ENCODE assay signal across 8 mouse cellular contexts in genomic region chr7:112428158-112428535, GRCm38 (mm10). TPM values are rescaled to one million over a fixed set of nuclear protein-coding genes. Genes with fewer than 3 reads are reported as not detected.
A peak's percentile ranks its signal among the peaks of the same experiment; 100 is the strongest.
DNase-seq lines count a peak whose midpoint lies in the region; ATAC-seq and TF ChIP-seq lines count a peak whose summit lies in the region.

No protein-coding gene starts in this region.

- H3K27ac ChIP-seq in forebrain, embryonic 11.5 days (ENCODE audit: low read depth, low read length) = peak overlapping the region; percentile 72
- peak overlapping the region; percentile 98 for H3K27ac ChIP-seq in heart, embryonic 13.5 days (replicated peaks)
- peak overlapping the region; percentile 99 for H3K27ac ChIP-seq in kidney, postnatal 0 days
- peak overlapping the region; percentile 77 for H3K27ac ChIP-seq in liver, embryonic 11.5 days (ENCODE audit: low read depth, low read length)
- H3K27ac ChIP-seq in neural tube, embryonic 12.5 days = peak overlapping the region; percentile 68

- peaks cover 5% of the 10 kb centered on the region; the same call in 1 of the 2 replicates for H3K4me1 ChIP-seq in forebrain, embryonic 11.5 days (replicated peaks; ENCODE audit: control insufficient read depth, insufficient read depth, low read length)
- peaks cover 24% of the 10 kb centered on the region for H3K4me1 ChIP-seq in heart, embryonic 13.5 days
- H3K4me1 ChIP-seq in kidney, postnatal 0 days (replicated peaks; ENCODE audit: insufficient read depth, low read length) = peaks cover 19% of the 10 kb centered on the region
- no peaks in the 10 kb centered on the region for H3K4me1 ChIP-seq in liver, embryonic 11.5 days (replicated peaks; ENCODE audit: control insufficient read depth, insufficient read depth, low read length)
- peaks cover 15% of the 10 kb centered on the region; the same call in 1 of the 2 replicates for H3K4me1 ChIP-seq in neural tube, embryonic 12.5 days

- peak; percentile 94 for ATAC-seq in forebrain, embryonic 11.5 days (replicated peaks; ENCODE audit: low FRiP score)
- ATAC-seq in heart, embryonic 13.5 days (ENCODE audit: extremely low read depth, insufficient number of reproducible peaks, low FRiP score, low TSS enrichment) = peak; percentile 88
- peak; percentile 91 for ATAC-seq in kidney, postnatal 0 days (replicated peaks; ENCODE audit: low FRiP score, low read depth)
- 0 out of 2 replicates have a peak, but pooled peaks have one; percentile 49 for ATAC-seq in liver, embryonic 11.5 days (replicated peaks; ENCODE audit: low FRiP score)
- peak; percentile 83 for ATAC-seq in neural tube, embryonic 12.5 days (ENCODE audit: low FRiP score, low read depth)

- no peaks in the 10 kb centered on the region; the same call in 1 of the 2 replicates for H3K27me3 ChIP-seq in forebrain, embryonic 11.5 days (ENCODE audit: control insufficient read depth, insufficient read depth, low read length)
- H3K27me3 ChIP-seq in heart, embryonic 13.5 days (replicated peaks) = no peaks in the 10 kb centered on the region
- H3K27me3 ChIP-seq in kidney, postnatal 0 days (ENCODE audit: insufficient read depth, low read length) = no peaks in the 10 kb centered on the region
- peaks cover 25% of the 10 kb centered on the region for H3K27me3 ChIP-seq in liver, embryonic 11.5 days (replicated peaks; ENCODE audit: control insufficient read depth, insufficient read depth, low read length)
- H3K27me3 ChIP-seq in neural tube, embryonic 12.5 days (replicated peaks) = 0 out of 2 replicates have a peak, but pooled peaks cover 5% of the 10 kb centered on the region

- H3K36me3 ChIP-seq in forebrain, embryonic 11.5 days (ENCODE audit: control insufficient read depth, insufficient read depth, low read length) = no peaks in the 10 kb centered on the region
- 0 out of 2 replicates have a peak, but pooled peaks cover 5% of the 10 kb centered on the region for H3K36me3 ChIP-seq in heart, embryonic 13.5 days
- H3K36me3 ChIP-seq in kidney, postnatal 0 days (ENCODE audit: insufficient read depth, low read length) = no peaks in the 10 kb centered on the region
- H3K36me3 ChIP-seq in liver, embryonic 11.5 days (ENCODE audit: control insufficient read depth, insufficient read depth, low read length) = no peaks in the 10 kb centered on the region
- H3K36me3 ChIP-seq in neural tube, embryonic 12.5 days = no peaks in the 10 kb centered on the region

- WGBS in forebrain, embryonic 11.5 days = under 1% methylated on average over 22 of the region's 22 CpGs
- WGBS in heart, embryonic 13.5 days = 1% methylated on average over 22 of the region's 22 CpGs
- WGBS in kidney, postnatal 0 days = under 1% methylated on average over 22 of the region's 22 CpGs
- WGBS in liver, embryonic 11.5 days = 4% methylated on average over 22 of the region's 22 CpGs
- WGBS in neural tube, embryonic 12.5 days = under 1% methylated on average over 22 of the region's 22 CpGs

- peak overlapping the region; percentile 83 for H3K4me2 ChIP-seq in forebrain, embryonic 11.5 days (ENCODE audit: low read depth, low read length, severe bottlenecking)
- peak overlapping the region; percentile 82 for H3K4me2 ChIP-seq in heart, embryonic 13.5 days
- peak overlapping the region; percentile 83 for H3K4me2 ChIP-seq in kidney, postnatal 0 days (ENCODE audit: low read length)
- peak overlapping the region; percentile 62 for H3K4me2 ChIP-seq in liver, embryonic 11.5 days
- peak overlapping the region; percentile 92 for H3K4me2 ChIP-seq in neural tube, embryonic 12.5 days (replicated peaks)

- peak overlapping the region; percentile 66 for H3K4me3 ChIP-seq in forebrain, embryonic 11.5 days (ENCODE audit: low read depth, low read length)
- peak overlapping the region; percentile 74 for H3K4me3 ChIP-seq in heart, embryonic 13.5 days
- peak overlapping the region; percentile 86 for H3K4me3 ChIP-seq in kidney, postnatal 0 days (replicated peaks; ENCODE audit: low read depth, low read length)
- H3K4me3 ChIP-seq in liver, embryonic 11.5 days (ENCODE audit: low read depth, low read length) = peak overlapping the region; percentile 60
- H3K4me3 ChIP-seq in neural tube, embryonic 12.5 days = peak overlapping the region; percentile 69

- peaks cover 3% of the 10 kb centered on the region; the same call in 1 of the 2 replicates for H3K9me3 ChIP-seq in forebrain, embryonic 11.5 days (ENCODE audit: control insufficient read depth, low read length)
- H3K9me3 ChIP-seq in heart, embryonic 13.5 days = 0 out of 2 replicates have a peak, but pooled peaks cover 5% of the 10 kb centered on the region
- H3K9me3 ChIP-seq in kidney, postnatal 0 days (replicated peaks; ENCODE audit: low read length) = no peaks in the 10 kb centered on the region
- H3K9me3 ChIP-seq in liver, embryonic 11.5 days (ENCODE audit: control insufficient read depth, low read length) = no peaks in the 10 kb centered on the region
- H3K9me3 ChIP-seq in neural tube, embryonic 12.5 days = no peaks in the 10 kb centered on the region

- peak; percentile 10 to 14 for DNase-seq in spleen, adult 18-20 months
- no peak for DNase-seq in spleen, adult 12 weeks (ENCODE audit: low spot score)
- peak; percentile 90 for DNase-seq in forebrain, embryonic 11.5 days (ENCODE audit: low spot score)
- DNase-seq in kidney, postnatal 0 days (ENCODE audit: low spot score) = peak; percentile 95
- DNase-seq in liver, embryonic 11.5 days (ENCODE audit: low spot score) = peak; percentile 62
- peak; percentile 90 for DNase-seq in testis, postnatal 10 days (ENCODE audit: low spot score)

- peak overlapping the region; percentile 93 for H3K9ac ChIP-seq in forebrain, embryonic 11.5 days (ENCODE audit: low read length)
- H3K9ac ChIP-seq in heart, embryonic 13.5 days = peak overlapping the region; percentile 91
- peak overlapping the region; percentile 98 for H3K9ac ChIP-seq in kidney, postnatal 0 days (ENCODE audit: low read depth, low read length)
- peak overlapping the region; percentile 68 for H3K9ac ChIP-seq in liver, embryonic 11.5 days (ENCODE audit: low read depth, low read length)
- peak overlapping the region; percentile 86 for H3K9ac ChIP-seq in neural tube, embryonic 12.5 days

- TF ChIP-seq CTCF in kidney, postnatal 0 days (IDR thresholded peaks at IDR 0.05; ENCODE audit: low read depth) = no peak

RNA-seq across cellular contexts. Expression of gene Parva, which starts 0.8 kb away (rescaled TPM):
- 63.6 and 64.5 TPM in 2 replicates for polyA plus RNA-seq in forebrain, embryonic 11.5 days (2014; fragmentation: Nextera tagmentation; extraction: Ambion mirVana)
- 81.5 and 83.7 TPM in 2 replicates for polyA plus RNA-seq in heart, embryonic 13.5 days (2015; fragmentation: Nextera tagmentation; extraction: Ambion mirVana)
- polyA plus RNA-seq in kidney, postnatal 0 days (2015; fragmentation: Nextera tagmentation; extraction: Ambion mirVana) = 80.2 and 93.0 TPM in 2 replicates
- 24.3 and 28.8 TPM in 2 replicates for polyA plus RNA-seq in liver, embryonic 11.5 days (2014; fragmentation: Nextera tagmentation; extraction: Ambion mirVana)
- polyA plus RNA-seq in neural tube, embryonic 12.5 days (2016; fragmentation: Nextera tagmentation; extraction: Ambion mirVana) = 42.3 and 50.7 TPM in 2 replicates
